Mouse (Mus musculus) left cerebral cortex, adult 2 months (tissue): ENCODE results near the gene Aco1. TPM values are rescaled to one million over a fixed set of nuclear protein-coding genes. Genes with fewer than 3 reads are reported as not detected.

Experiments used
- DNase-seq, 2 experiments: peaks; one replicate each; pipeline ENCODE4 v3.0.0; 2021 to 2022; ENCODE audit warnings: low spot score in 2 of 2, mixed read lengths in 1 of 2; ENCODE audit errors: extremely low spot score in 1 of 2
- H3K27ac ChIP-seq: fragments of 200-600 bp; 2 replicates; pipeline ENCODE4 v1.8.1; 2022
- H3K4me3 ChIP-seq: fragments of 200-600 bp; 2 replicates; pipeline ENCODE4 v1.8.1; 2022
- CTCF ChIP-seq: fragments of 200-600 bp; IDR thresholded peaks from 2 replicates; pipeline ENCODE4 v1.8.1; 2022; ENCODE audit warnings: antibody characterized with exemption, mild to moderate bottlenecking, moderate library complexity
- intact Hi-C: fragments of 180-260 bp; cut with DNase I; formaldehyde crosslinking; loops from one replicate; pipeline ENCODE4 v1.15.1; 2025
- total RNA-seq, 2 experiments: library from RNA; stranded (reverse); gene quantifications; 2 replicates each; pipeline ENCODE4 v1.2.3; 2021

The Aco1 gene
- total RNA-seq, 2 experiments from 2014 or later: 26.8 to 28.2 TPM

DNA sequence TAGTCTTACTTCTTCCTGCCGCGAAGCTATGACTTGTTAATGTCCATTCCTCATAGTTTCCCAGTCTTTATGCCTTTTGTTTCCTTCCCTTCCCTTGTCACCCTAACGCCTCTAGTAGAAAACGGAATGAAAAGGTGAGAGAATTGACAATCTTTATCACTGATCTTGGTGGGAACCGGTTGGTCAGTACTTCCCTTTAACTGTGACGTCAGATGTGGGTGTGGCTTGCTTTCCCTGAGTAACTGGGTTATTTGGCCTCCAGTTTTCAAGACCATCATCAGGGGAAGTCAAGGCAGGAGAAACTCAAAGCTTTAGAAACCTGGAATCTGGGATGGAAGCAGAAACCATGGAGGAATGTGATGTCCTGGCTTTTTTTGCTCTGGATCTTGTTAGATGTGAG is 99.0 kb downstream of the Aco1 start:
- Histone ChIP-seq H3K4me3 (no peak overlapping the region), H3K27ac (no peak overlapping the region)
- no peak for TF ChIP-seq CTCF
- intact Hi-C loops: no loop called here
- DNase-seq: no peak

DNA sequence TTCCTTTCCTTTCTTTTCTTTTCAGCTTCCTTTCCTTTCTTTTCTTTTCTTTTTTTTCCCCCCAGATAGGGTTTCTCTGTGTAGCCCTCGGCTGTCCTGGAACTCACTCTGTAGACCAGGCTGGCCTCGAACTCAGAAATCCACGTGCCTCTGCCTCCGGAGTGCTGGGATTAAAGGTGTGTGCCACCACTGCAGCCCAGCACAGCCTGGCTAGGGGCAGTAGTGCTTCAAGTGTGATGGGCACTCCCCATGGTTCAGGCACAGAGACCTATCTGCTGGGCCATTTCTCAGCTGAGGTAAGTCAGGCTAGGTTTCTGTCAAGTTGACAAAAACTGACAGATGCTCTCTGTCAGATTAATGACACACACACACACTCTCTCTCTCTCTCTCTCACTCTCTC is 100.1 kb downstream of the Aco1 start:
- no peak for DNase-seq
- no peak for TF ChIP-seq CTCF
- intact Hi-C loops: no loop called here
- Histone ChIP-seq H3K27ac (no peak overlapping the region), H3K4me3 (no peak overlapping the region)

DNA sequence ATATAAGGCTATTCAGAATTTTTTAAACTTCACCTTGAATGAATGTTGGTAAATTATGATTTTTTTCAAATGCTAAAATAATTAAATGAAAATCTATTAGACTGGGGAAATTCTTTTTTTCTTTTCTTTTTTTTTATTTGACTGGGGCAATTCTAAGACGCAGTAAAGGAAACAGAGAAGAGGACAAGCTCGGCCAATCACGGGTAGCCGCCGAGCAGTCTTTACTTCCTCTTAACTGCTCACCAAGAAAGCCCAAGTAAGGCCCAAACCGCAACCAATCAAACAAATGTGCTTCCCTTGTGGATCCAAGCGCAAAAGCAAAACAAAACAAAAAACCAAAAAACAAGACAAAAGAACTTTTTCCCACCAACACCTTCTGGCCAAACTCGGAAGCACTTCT is 101.2 kb downstream of the Aco1 start:
- no peak for DNase-seq
- TF ChIP-seq CTCF: no peak
- H3K4me3 ChIP-seq: no peak overlapping the region
- no peak overlapping the region for H3K27ac ChIP-seq
- intact Hi-C loops: no loop called here

Other genes with a start within 250 kb of the Aco1 start
- 1 to 10 TPM; 3.6 to 4.2 TPM for gene Ddx58, start 96.7 kb downstream of the Aco1 start, total RNA-seq
- gene Smim27, start 126.5 kb downstream of the Aco1 start, total RNA-seq: 10 to 100 TPM; 10.3 to 11.8 TPM
- gene Topors, start 126.8 kb downstream of the Aco1 start, total RNA-seq: 10 to 100 TPM; 19.2 to 21.9 TPM
- 100 to 1,000 TPM; 164 to 187 TPM for gene Ndufb6, start 136.3 kb downstream of the Aco1 start, total RNA-seq